Mouse (Mus musculus) embryonic fibroblast, embryonic 13.5 days (primary cell): ENCODE measurements around the gene Alx3.

ENCODE experiments used
- CTCF ChIP-seq: IDR thresholded peaks from 2 replicates; pipeline ENCODE4 v1.5.1; 2011; ENCODE audit warnings: mild to moderate bottlenecking, control low read depth, low read length, moderate library complexity, borderline replicate concordance; ENCODE audit not compliant: insufficient read depth
- POLR2A ChIP-seq: IDR thresholded peaks from 2 replicates; pipeline ENCODE4 v1.6.1; 2011; ENCODE audit warnings: low read depth, mild to moderate bottlenecking, control low read depth, low read length, moderate library complexity

GRCm38 (mm10) chr3:107635836-107636235, 41.0 kb downstream of the Alx3 start:
- TF ChIP-seq POLR2A (no peak), CTCF (no peak)
